Mouse (Mus musculus): ENCODE measurements around the gene Upf3b. TPM values are rescaled to one million over a fixed set of nuclear protein-coding genes. Genes with fewer than 3 reads are reported as not detected.

Gene Upf3b
- polyA plus RNA-seq, 1 experiment: 4.8 TPM

GRCm38 (mm10) chrX:37125511-37125910 is 15.4 kb upstream of the Upf3b start:
- DNase-seq: no peak
- TF ChIP-seq POLR2A (IDR thresholded peaks at IDR 0.05; ENCODE audit: control insufficient read depth, extremely low read depth, insufficient read depth, low read length, poor library complexity): no peak
- no peak for TF ChIP-seq CTCF (IDR thresholded peaks at IDR 0.05; ENCODE audit: borderline replicate concordance, control insufficient read depth, extremely low read depth, insufficient read depth, low read length, poor library complexity)
- Histone ChIP-seq H3K36me3 (ENCODE audit: control insufficient read depth, insufficient read depth, low read length) (no peaks in the 10 kb centered on the region), H3K4me3 (ENCODE audit: control insufficient read depth, insufficient read depth, low read length) (no peak overlapping the region), H3K27me3 (ENCODE audit: control insufficient read depth, insufficient read depth, low read length) (no peaks in the 10 kb centered on the region), H3K27ac (ENCODE audit: control insufficient read depth, insufficient read depth, low read length) (no peak overlapping the region), H3K4me1 (replicated peaks; ENCODE audit: control insufficient read depth, insufficient read depth, low read length) (peaks cover 5% of the 10 kb centered on the region)
- WGBS: 96% methylated on average over 7 of the region's 7 CpGs

GRCm38 (mm10) chrX:37120212-37120611 is 10.1 kb upstream of the Upf3b start:
- Histone ChIP-seq H3K27ac (ENCODE audit: control insufficient read depth, insufficient read depth, low read length) (no peak overlapping the region), H3K4me3 (ENCODE audit: control insufficient read depth, insufficient read depth, low read length) (no peak overlapping the region), H3K4me1 (replicated peaks; ENCODE audit: control insufficient read depth, insufficient read depth, low read length) (no peaks in the 10 kb centered on the region; the same call in 1 of the 2 replicates), H3K27me3 (ENCODE audit: control insufficient read depth, insufficient read depth, low read length) (no peaks in the 10 kb centered on the region), H3K36me3 (ENCODE audit: control insufficient read depth, insufficient read depth, low read length) (no peaks in the 10 kb centered on the region)
- DNase-seq: no peak
- WGBS: 62% methylated on average over 5 of the region's 5 CpGs
- TF ChIP-seq CTCF (IDR thresholded peaks at IDR 0.05; ENCODE audit: borderline replicate concordance, control insufficient read depth, extremely low read depth, insufficient read depth, low read length, poor library complexity) (no peak), POLR2A (IDR thresholded peaks at IDR 0.05; ENCODE audit: control insufficient read depth, extremely low read depth, insufficient read depth, low read length, poor library complexity) (no peak)

- Histone ChIP-seq H3K27me3 (ENCODE audit: control insufficient read depth, insufficient read depth, low read length) (no peaks in the 10 kb centered on the region), H3K27ac (ENCODE audit: control insufficient read depth, insufficient read depth, low read length) (no peak overlapping the region), H3K4me3 (ENCODE audit: control insufficient read depth, insufficient read depth, low read length) (no peak overlapping the region), H3K4me1 (replicated peaks; ENCODE audit: control insufficient read depth, insufficient read depth, low read length) (no peaks in the 10 kb centered on the region; the same call in 1 of the 2 replicates), H3K36me3 (ENCODE audit: control insufficient read depth, insufficient read depth, low read length) (no peaks in the 10 kb centered on the region)
- TF ChIP-seq POLR2A (IDR thresholded peaks at IDR 0.05; ENCODE audit: control insufficient read depth, extremely low read depth, insufficient read depth, low read length, poor library complexity) (no peak), CTCF (IDR thresholded peaks at IDR 0.05; ENCODE audit: borderline replicate concordance, control insufficient read depth, extremely low read depth, insufficient read depth, low read length, poor library complexity) (no peak)
- DNase-seq: no peak
- WGBS: 83% methylated on average over 3 of the region's 3 CpGs
These were observed 9.5 kb upstream of the Upf3b start for GRCm38 (mm10) chrX:37119585-37119984.

GRCm38 (mm10) chrX:37117085-37117484 is 7.0 kb upstream of the Upf3b start:
- no CpG with 5 or more reads among the region's 5 CpGs for WGBS
- no peaks in the 10 kb centered on the region for H3K36me3 ChIP-seq (ENCODE audit: control insufficient read depth, insufficient read depth, low read length)
- no peaks in the 10 kb centered on the region for H3K27me3 ChIP-seq (ENCODE audit: control insufficient read depth, insufficient read depth, low read length)
- TF ChIP-seq POLR2A (IDR thresholded peaks at IDR 0.05; ENCODE audit: control insufficient read depth, extremely low read depth, insufficient read depth, low read length, poor library complexity) (no peak), CTCF (IDR thresholded peaks at IDR 0.05; ENCODE audit: borderline replicate concordance, control insufficient read depth, extremely low read depth, insufficient read depth, low read length, poor library complexity) (no peak)
- no peaks in the 10 kb centered on the region; the same call in 1 of the 2 replicates for H3K4me1 ChIP-seq (replicated peaks; ENCODE audit: control insufficient read depth, insufficient read depth, low read length)
- H3K4me3 ChIP-seq (ENCODE audit: control insufficient read depth, insufficient read depth, low read length): no peak overlapping the region
- no peak for DNase-seq
- H3K27ac ChIP-seq (ENCODE audit: control insufficient read depth, insufficient read depth, low read length): no peak overlapping the region

GRCm38 (mm10) chrX:37110881-37111193 is 715 bp upstream of the Upf3b start:
- H3K36me3 ChIP-seq (ENCODE audit: control insufficient read depth, insufficient read depth, low read length): no peaks in the 10 kb centered on the region
- no peak overlapping the region for H3K4me3 ChIP-seq (ENCODE audit: control insufficient read depth, insufficient read depth, low read length)
- WGBS: 92% methylated on average over 4 of the region's 4 CpGs
- no peak for TF ChIP-seq CTCF (IDR thresholded peaks at IDR 0.05; ENCODE audit: borderline replicate concordance, control insufficient read depth, extremely low read depth, insufficient read depth, low read length, poor library complexity)
- no peak for TF ChIP-seq POLR2A (IDR thresholded peaks at IDR 0.05; ENCODE audit: control insufficient read depth, extremely low read depth, insufficient read depth, low read length, poor library complexity)
- DNase-seq: no peak
- no peak overlapping the region for H3K27ac ChIP-seq (ENCODE audit: control insufficient read depth, insufficient read depth, low read length)
- peaks cover 3% of the 10 kb centered on the region for H3K4me1 ChIP-seq (replicated peaks; ENCODE audit: control insufficient read depth, insufficient read depth, low read length)
- H3K27me3 ChIP-seq (ENCODE audit: control insufficient read depth, insufficient read depth, low read length): no peaks in the 10 kb centered on the region

GRCm38 (mm10) chrX:37109526-37110192 is 463 bp downstream of the Upf3b start:
- WGBS: 2% methylated on average over 27 of the region's 27 CpGs
- H3K4me3 ChIP-seq (ENCODE audit: control insufficient read depth, insufficient read depth, low read length): peak overlapping the region; percentile 98

More at GRCm38 (mm10) chrX:37109526-37110192, 463 bp downstream of the Upf3b start:
- peaks cover 3% of the 10 kb centered on the region for H3K4me1 ChIP-seq (replicated peaks; ENCODE audit: control insufficient read depth, insufficient read depth, low read length)
- TF ChIP-seq CTCF (IDR thresholded peaks at IDR 0.05; ENCODE audit: borderline replicate concordance, control insufficient read depth, extremely low read depth, insufficient read depth, low read length, poor library complexity) (no peak), POLR2A (IDR thresholded peaks at IDR 0.05; ENCODE audit: control insufficient read depth, extremely low read depth, insufficient read depth, low read length, poor library complexity) (no peak)
- peak overlapping the region; percentile 97 for H3K27ac ChIP-seq (ENCODE audit: control insufficient read depth, insufficient read depth, low read length)
- no peaks in the 10 kb centered on the region for H3K36me3 ChIP-seq (ENCODE audit: control insufficient read depth, insufficient read depth, low read length)
- no peaks in the 10 kb centered on the region for H3K27me3 ChIP-seq (ENCODE audit: control insufficient read depth, insufficient read depth, low read length)
- DNase-seq: peak; percentile 3
